Mouse (Mus musculus): Measurements from ENCODE around the gene Cpt1c. TPM values are rescaled to one million over a fixed set of nuclear protein-coding genes. Genes with fewer than 3 reads are reported as not detected.

Gene Cpt1c
- polyA plus RNA-seq, 1 experiment from 2014 or later, result 3.5 TPM

DNA sequence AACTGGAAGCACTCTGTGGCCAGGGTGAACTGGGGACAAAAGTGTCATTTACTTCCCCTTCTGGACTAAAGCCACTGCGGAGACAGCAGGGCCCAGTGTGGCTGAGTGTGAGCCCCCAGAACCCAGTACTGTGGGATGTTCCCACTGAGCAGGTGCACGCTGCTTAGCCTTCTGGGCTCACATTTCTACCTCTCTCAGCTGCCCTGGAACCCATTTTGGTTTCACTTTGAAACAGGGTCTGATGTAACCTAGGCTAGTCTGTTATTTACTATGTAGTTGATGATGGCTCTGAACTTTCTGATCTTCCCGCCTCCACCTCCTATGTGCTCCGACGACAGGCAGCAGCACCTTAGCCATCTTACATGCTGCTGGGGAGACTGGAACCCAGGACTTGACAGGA is 11.8 kb downstream of the Cpt1c start:
- Histone ChIP-seq H3K4me2 (replicated peaks; ENCODE audit: low read depth) (no peak overlapping the region), H3K27me3 (replicated peaks; ENCODE audit: control insufficient read depth, insufficient read depth, low read length) (no peaks in the 10 kb centered on the region), H3K4me1 (replicated peaks; ENCODE audit: control insufficient read depth, insufficient read depth, low read length) (no peaks in the 10 kb centered on the region), H3K9ac (ENCODE audit: low read depth, low read length) (no peak overlapping the region), H3K4me3 (ENCODE audit: low read depth, low read length) (no peak overlapping the region), H3K27ac (ENCODE audit: low read depth, low read length) (no peak overlapping the region), H3K9me3 (ENCODE audit: control insufficient read depth) (no peaks in the 10 kb centered on the region), H3K36me3 (ENCODE audit: control insufficient read depth, insufficient read depth) (peaks cover 7% of the 10 kb centered on the region; the same call in 1 of the 2 replicates)
- TF ChIP-seq CTCF (IDR thresholded peaks at IDR 0.05; ENCODE audit: low read depth), result no peak
- 88% methylated on average over 5 of the region's 5 CpGs for WGBS
- ATAC-seq, result no peak

DNA sequence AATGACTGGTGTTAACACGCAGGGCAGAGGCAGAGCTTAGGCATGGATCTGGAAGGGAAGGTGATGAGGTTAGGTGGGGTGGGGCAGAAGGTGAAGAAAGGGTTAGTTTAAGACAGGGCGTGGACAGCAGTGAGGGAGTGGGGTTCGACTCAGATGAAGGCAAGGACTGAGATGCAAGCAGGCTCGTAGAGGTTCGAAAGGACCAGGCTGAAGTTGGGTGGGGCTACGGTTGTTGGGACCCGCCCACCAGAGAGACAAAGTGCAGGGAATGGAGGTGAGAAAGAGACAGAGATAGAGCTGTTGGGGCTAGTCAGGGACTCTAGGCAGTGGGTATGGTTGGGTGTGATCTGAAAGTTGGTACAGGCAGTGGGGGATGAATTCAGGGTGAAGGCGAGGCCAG is 12.3 kb downstream of the Cpt1c start:
- Histone ChIP-seq H3K9me3 (ENCODE audit: control insufficient read depth) (no peaks in the 10 kb centered on the region), H3K4me2 (replicated peaks; ENCODE audit: low read depth) (no peak overlapping the region), H3K36me3 (ENCODE audit: control insufficient read depth, insufficient read depth) (peaks cover 7% of the 10 kb centered on the region; the same call in 1 of the 2 replicates), H3K27me3 (replicated peaks; ENCODE audit: control insufficient read depth, insufficient read depth, low read length) (no peaks in the 10 kb centered on the region), H3K27ac (ENCODE audit: low read depth, low read length) (no peak overlapping the region), H3K9ac (ENCODE audit: low read depth, low read length) (no peak overlapping the region), H3K4me1 (replicated peaks; ENCODE audit: control insufficient read depth, insufficient read depth, low read length) (no peaks in the 10 kb centered on the region), H3K4me3 (ENCODE audit: low read depth, low read length) (no peak overlapping the region)
- no peak for TF ChIP-seq CTCF (IDR thresholded peaks at IDR 0.05; ENCODE audit: low read depth)
- 50% methylated on average over 8 of the region's 8 CpGs for WGBS
- ATAC-seq, result no peak

DNA sequence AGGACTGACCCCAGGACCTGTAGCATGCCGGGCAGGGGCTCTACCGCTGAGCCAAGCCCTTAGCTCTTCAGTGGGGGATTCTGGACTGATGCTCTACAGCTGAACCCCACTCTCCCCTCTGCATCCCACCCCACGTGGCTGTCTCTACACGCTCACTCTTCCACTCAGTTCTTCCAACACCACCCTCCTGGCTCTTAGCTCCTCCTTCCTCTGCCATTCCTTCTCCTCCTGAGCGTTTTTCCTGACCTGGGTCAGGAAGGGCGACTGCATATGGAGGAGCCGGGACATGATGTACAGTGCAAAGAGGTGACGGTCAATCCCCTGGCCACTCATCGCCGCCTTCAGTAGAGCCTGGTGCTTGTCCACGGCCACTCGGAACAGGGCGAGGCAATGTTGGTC is 14.1 kb downstream of the Cpt1c start:
- no peaks in the 10 kb centered on the region for H3K9me3 ChIP-seq (ENCODE audit: control insufficient read depth)
- no peaks in the 10 kb centered on the region for H3K4me1 ChIP-seq (replicated peaks; ENCODE audit: control insufficient read depth, insufficient read depth, low read length)
- no peaks in the 10 kb centered on the region for H3K27me3 ChIP-seq (replicated peaks; ENCODE audit: control insufficient read depth, insufficient read depth, low read length)
- H3K36me3 ChIP-seq (ENCODE audit: control insufficient read depth, insufficient read depth), result peaks cover 7% of the 10 kb centered on the region; the same call in 1 of the 2 replicates
- H3K9ac ChIP-seq (ENCODE audit: low read depth, low read length), result no peak overlapping the region
- no peak for TF ChIP-seq CTCF (IDR thresholded peaks at IDR 0.05; ENCODE audit: low read depth)
- ATAC-seq, result no peak
- no peak overlapping the region for H3K4me3 ChIP-seq (ENCODE audit: low read depth, low read length)
- WGBS, result 89% methylated on average over 13 of the region's 13 CpGs
- no peak overlapping the region for H3K4me2 ChIP-seq (replicated peaks; ENCODE audit: low read depth)
- H3K27ac ChIP-seq (ENCODE audit: low read depth, low read length), result no peak overlapping the region

DNA sequence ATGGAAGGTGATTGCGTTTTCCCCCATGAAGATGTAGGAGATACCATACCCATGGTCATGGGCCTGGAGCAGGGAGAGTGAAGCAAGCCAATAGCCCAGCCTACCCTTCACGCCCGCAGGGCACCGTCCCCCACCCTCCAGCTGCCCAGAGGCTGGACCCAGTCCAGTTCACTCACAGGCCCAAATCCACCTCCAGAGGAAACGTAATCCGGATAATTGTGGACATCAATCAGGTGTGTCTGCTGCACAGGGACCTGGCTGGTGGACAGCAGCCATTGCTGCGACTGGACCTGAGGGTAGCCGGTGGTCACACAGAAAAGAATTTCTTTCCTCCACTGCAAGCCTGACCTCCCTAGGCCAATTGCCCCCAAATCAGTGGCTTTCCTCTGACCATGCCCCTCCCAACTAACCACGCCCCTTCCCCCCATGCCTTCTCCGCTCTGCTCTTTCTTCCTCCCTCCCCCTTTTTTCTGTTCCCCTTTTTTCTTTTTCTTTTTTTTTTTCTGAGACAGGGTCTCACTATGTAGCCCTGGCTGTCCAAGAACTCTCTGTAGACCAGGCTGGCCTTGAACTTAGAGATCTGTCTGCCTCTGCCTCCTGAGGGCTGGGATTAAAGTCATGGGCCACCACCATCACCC is 14.7 kb downstream of the Cpt1c start:
- Histone ChIP-seq H3K36me3 (ENCODE audit: control insufficient read depth, insufficient read depth) (peaks cover 7% of the 10 kb centered on the region; the same call in 1 of the 2 replicates), H3K27me3 (replicated peaks; ENCODE audit: control insufficient read depth, insufficient read depth, low read length) (no peaks in the 10 kb centered on the region), H3K9ac (ENCODE audit: low read depth, low read length) (no peak overlapping the region), H3K4me1 (replicated peaks; ENCODE audit: control insufficient read depth, insufficient read depth, low read length) (no peaks in the 10 kb centered on the region), H3K4me3 (ENCODE audit: low read depth, low read length) (no peak overlapping the region), H3K27ac (ENCODE audit: low read depth, low read length) (no peak overlapping the region), H3K4me2 (replicated peaks; ENCODE audit: low read depth) (no peak overlapping the region), H3K9me3 (ENCODE audit: control insufficient read depth) (no peaks in the 10 kb centered on the region)
- 81% methylated on average over 10 of the region's 10 CpGs for WGBS
- no peak for ATAC-seq
- no peak for TF ChIP-seq CTCF (IDR thresholded peaks at IDR 0.05; ENCODE audit: low read depth)

DNA sequence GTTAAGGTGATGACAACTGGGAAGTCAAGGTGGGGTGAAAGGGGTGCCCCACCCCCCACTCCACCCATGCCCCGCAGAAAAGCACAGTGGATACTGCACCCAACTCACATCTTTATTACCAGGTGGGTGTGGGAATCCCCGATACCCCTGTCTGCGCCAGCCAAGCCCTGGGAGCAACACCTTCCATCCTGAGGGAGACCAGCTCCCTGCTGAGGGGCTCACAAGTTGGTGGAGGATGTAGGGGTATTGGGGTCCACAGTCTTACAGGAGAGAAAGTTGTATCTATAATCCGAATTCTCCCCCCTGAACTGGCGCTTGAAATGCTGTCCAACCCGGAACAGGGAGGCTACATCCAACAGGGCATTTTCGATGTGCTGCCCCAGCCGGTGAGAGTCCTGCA is 15.4 kb downstream of the Cpt1c start:
- no peaks in the 10 kb centered on the region for H3K9me3 ChIP-seq (ENCODE audit: control insufficient read depth)
- ATAC-seq, result no peak
- WGBS, result 75% methylated on average over 8 of the region's 8 CpGs
- no peaks in the 10 kb centered on the region for H3K27me3 ChIP-seq (replicated peaks; ENCODE audit: control insufficient read depth, insufficient read depth, low read length)
- TF ChIP-seq CTCF (IDR thresholded peaks at IDR 0.05; ENCODE audit: low read depth), result no peak
- H3K36me3 ChIP-seq (ENCODE audit: control insufficient read depth, insufficient read depth), result peaks cover 7% of the 10 kb centered on the region; the same call in 1 of the 2 replicates
- H3K4me2 ChIP-seq (replicated peaks; ENCODE audit: low read depth), result no peak overlapping the region
- H3K9ac ChIP-seq (ENCODE audit: low read depth, low read length), result no peak overlapping the region
- no peak overlapping the region for H3K4me3 ChIP-seq (ENCODE audit: low read depth, low read length)
- no peak overlapping the region for H3K27ac ChIP-seq (ENCODE audit: low read depth, low read length)
- no peaks in the 10 kb centered on the region for H3K4me1 ChIP-seq (replicated peaks; ENCODE audit: control insufficient read depth, insufficient read depth, low read length)

DNA sequence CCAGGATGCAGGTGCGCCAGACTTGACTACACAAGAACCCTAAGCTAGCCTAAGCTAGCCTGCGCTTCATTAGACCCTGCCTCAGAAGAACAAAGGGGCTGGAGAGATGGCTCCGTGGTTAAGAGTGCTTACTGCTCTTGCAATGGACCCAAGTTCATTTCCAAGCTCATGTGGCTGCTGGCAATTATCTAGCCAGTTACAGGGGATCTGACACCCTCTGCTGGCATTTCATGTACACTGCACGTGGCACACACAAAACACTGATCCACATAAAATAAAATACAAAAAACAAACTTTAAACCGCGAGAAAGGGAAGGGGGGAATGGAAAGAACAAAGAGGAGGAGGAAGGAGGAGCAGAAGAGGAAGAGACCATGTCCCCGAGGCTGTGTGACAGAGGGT is 16.4 kb downstream of the Cpt1c start:
- no peak for ATAC-seq
- 0 out of 2 replicates have a peak, but pooled peaks cover 7% of the 10 kb centered on the region for H3K36me3 ChIP-seq (ENCODE audit: control insufficient read depth, insufficient read depth)
- TF ChIP-seq CTCF (IDR thresholded peaks at IDR 0.05; ENCODE audit: low read depth), result peak; percentile 82
- H3K27ac ChIP-seq (ENCODE audit: low read depth, low read length), result no peak overlapping the region
- H3K4me2 ChIP-seq (replicated peaks; ENCODE audit: low read depth), result no peak overlapping the region
- H3K27me3 ChIP-seq (replicated peaks; ENCODE audit: control insufficient read depth, insufficient read depth, low read length), result no peaks in the 10 kb centered on the region
- H3K9ac ChIP-seq (ENCODE audit: low read depth, low read length), result no peak overlapping the region
- no peak overlapping the region for H3K4me3 ChIP-seq (ENCODE audit: low read depth, low read length)
- H3K9me3 ChIP-seq (ENCODE audit: control insufficient read depth), result no peaks in the 10 kb centered on the region
- WGBS, result 48% methylated on average over 7 of the region's 7 CpGs
- no peaks in the 10 kb centered on the region for H3K4me1 ChIP-seq (replicated peaks; ENCODE audit: control insufficient read depth, insufficient read depth, low read length)

All from intestine, postnatal 0 days (tissue).